Mouse (Mus musculus) liver, adult 2 months (tissue): ENCODE measurements around the gene Mtg1.

Experiments
- CTCF ChIP-seq: fragments of 200-500 bp; IDR thresholded peaks from 2 replicates; pipeline ENCODE4 v1.5.1; 2011; ENCODE audit warnings: low read depth, low read length, control low read depth
- POLR2A ChIP-seq: fragments of 200-500 bp; IDR thresholded peaks from 2 replicates; pipeline ENCODE4 v1.6.1; 2011; ENCODE audit warnings: low read length, control low read depth; ENCODE audit not compliant: insufficient read depth; ENCODE audit errors: extremely low read depth

- TF ChIP-seq POLR2A (peak; percentile 64; the same call in 1 of the 2 replicates), CTCF (no peak)
These were observed 35.1 kb upstream of the Mtg1 start, which contains the start of gene Fuom for GRCm38 (mm10) chr7:140101993-140102860.
